Mouse (Mus musculus): ENCODE measurements around the gene Nfyb. TPM values are rescaled to one million over a fixed set of nuclear protein-coding genes. Genes with fewer than 3 reads are reported as not detected.

The Nfyb gene
- polyA plus RNA-seq, 1 experiment = 21.4 TPM

DNA sequence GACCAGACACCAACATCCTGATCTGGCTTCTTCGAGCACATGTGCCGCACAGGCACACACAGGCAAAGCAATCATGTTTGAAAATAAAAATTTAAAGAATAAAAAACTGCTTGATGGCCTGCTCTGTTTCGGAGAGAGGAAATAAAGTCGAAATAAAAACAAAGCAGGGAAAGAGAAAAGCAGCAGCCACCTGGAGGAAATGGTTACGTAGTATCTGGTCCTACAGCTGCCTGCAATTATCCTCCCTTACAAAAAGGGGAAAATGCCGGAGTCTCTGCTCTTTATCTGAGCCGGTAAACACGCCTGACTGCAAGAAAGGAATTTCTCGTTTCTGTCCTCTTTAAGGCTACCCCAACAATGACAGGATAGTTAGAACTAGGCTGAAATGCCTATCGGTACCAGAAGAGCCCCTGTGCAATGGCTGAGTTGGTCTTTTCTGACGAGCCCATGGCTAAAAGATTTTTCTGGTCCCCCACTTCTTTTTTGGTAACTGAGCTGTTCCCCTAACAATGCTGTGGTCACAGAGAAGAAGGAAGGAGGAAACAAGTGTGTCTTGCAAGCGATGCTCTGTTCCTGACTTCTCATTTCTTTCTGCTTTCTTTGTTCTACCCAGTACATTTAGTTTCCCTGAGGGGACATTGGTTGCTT is 32.7 kb upstream of the Nfyb start:
- Histone ChIP-seq H3K27ac (ENCODE audit: control insufficient read depth, insufficient read depth, low read length) (peak overlapping the region; percentile 97), H3K36me3 (ENCODE audit: control insufficient read depth, insufficient read depth, low read length) (no peaks in the 10 kb centered on the region), H3K4me3 (ENCODE audit: control insufficient read depth, insufficient read depth, low read length) (no peak overlapping the region), H3K4me1 (replicated peaks; ENCODE audit: control insufficient read depth, insufficient read depth, low read length) (peaks cover 28% of the 10 kb centered on the region), H3K27me3 (ENCODE audit: control insufficient read depth, insufficient read depth, low read length) (no peaks in the 10 kb centered on the region)
- TF ChIP-seq POLR2A (IDR thresholded peaks at IDR 0.05; ENCODE audit: control insufficient read depth, extremely low read depth, insufficient read depth, low read length, poor library complexity) (no peak), CTCF (IDR thresholded peaks at IDR 0.05; ENCODE audit: borderline replicate concordance, control insufficient read depth, extremely low read depth, insufficient read depth, low read length, poor library complexity) (no peak)
- DNase-seq = peak; percentile 35
- 2% methylated on average over 12 of the region's 12 CpGs for WGBS

DNA sequence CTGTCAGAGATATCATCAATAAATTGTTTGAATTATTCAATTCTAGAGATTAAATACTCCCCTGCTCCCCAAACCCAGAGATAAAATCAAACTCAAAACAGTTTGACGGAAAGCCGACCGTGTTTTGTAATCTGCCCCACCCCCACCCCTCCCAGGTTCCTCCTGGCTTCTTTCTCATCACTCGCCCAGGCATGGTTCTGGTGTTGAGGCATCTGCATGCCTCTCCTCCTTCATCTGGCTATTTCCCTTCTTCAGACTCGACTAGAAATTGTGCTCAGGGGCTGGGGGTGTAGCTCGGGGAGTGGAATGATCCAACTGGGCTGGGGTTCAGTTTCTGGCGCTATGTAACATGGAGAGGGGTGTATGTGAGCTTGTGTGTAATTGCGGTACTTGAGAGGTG is 31.8 kb upstream of the Nfyb start:
- DNase-seq = no peak
- H3K27me3 ChIP-seq (ENCODE audit: control insufficient read depth, insufficient read depth, low read length) = no peaks in the 10 kb centered on the region
- TF ChIP-seq POLR2A (IDR thresholded peaks at IDR 0.05; ENCODE audit: control insufficient read depth, extremely low read depth, insufficient read depth, low read length, poor library complexity) (no peak), CTCF (IDR thresholded peaks at IDR 0.05; ENCODE audit: borderline replicate concordance, control insufficient read depth, extremely low read depth, insufficient read depth, low read length, poor library complexity) (no peak)
- peaks cover 28% of the 10 kb centered on the region for H3K4me1 ChIP-seq (replicated peaks; ENCODE audit: control insufficient read depth, insufficient read depth, low read length)
- no peaks in the 10 kb centered on the region for H3K36me3 ChIP-seq (ENCODE audit: control insufficient read depth, insufficient read depth, low read length)
- peak overlapping the region; percentile 95 for H3K27ac ChIP-seq (ENCODE audit: control insufficient read depth, insufficient read depth, low read length)
- WGBS = 33% methylated on average over 8 of the region's 8 CpGs
- 0 out of 2 replicates have a peak overlapping the region, but pooled peaks have one; percentile 7 for H3K4me3 ChIP-seq (ENCODE audit: control insufficient read depth, insufficient read depth, low read length)

DNA sequence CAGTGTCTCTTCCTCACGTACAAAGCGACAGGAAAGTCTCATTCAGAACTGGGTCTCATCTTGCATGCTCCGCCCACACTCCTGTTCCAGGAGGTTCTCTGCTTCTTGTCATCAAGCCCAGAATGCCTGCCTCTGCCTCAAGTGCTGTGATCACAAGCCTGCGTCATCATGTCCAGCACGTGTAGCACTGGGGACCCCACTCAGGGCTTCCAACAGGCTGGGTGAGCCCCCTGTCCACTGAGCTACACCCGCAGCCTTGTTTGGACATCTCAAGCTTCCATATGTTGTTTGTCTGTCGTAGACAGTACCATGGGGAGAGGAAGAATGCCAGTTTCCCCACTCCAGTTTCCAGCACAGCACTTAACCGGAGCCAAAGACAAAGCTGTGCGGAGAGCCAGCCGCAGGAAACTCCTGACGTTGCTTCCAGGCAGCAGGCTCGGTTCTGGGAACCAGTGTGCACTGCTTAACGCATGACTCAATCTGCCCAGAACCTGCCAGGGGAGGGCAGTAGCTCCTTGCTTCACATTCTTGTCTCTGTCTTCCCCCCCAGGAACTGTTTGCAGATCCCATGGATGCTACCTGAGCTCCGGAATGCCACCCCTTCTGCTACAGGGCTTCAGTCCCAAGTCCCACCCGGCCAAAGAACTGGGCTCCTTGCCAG is 31.3 kb upstream of the Nfyb start:
- 0 out of 2 replicates have a peak, but pooled peaks have one; percentile 22 for TF ChIP-seq POLR2A (IDR thresholded peaks at IDR 0.05; ENCODE audit: control insufficient read depth, extremely low read depth, insufficient read depth, low read length, poor library complexity)
- TF ChIP-seq CTCF (IDR thresholded peaks at IDR 0.05; ENCODE audit: borderline replicate concordance, control insufficient read depth, extremely low read depth, insufficient read depth, low read length, poor library complexity) = peak; percentile 25; the same call in 1 of the 2 replicates
- DNase-seq = peak; percentile 52
- Histone ChIP-seq H3K4me3 (ENCODE audit: control insufficient read depth, insufficient read depth, low read length) (peak overlapping the region; percentile 7; the same call in 1 of the 2 replicates), H3K4me1 (replicated peaks; ENCODE audit: control insufficient read depth, insufficient read depth, low read length) (peaks cover 28% of the 10 kb centered on the region), H3K36me3 (ENCODE audit: control insufficient read depth, insufficient read depth, low read length) (no peaks in the 10 kb centered on the region), H3K27ac (ENCODE audit: control insufficient read depth, insufficient read depth, low read length) (peak overlapping the region; percentile 95), H3K27me3 (ENCODE audit: control insufficient read depth, insufficient read depth, low read length) (no peaks in the 10 kb centered on the region)
- 31% methylated on average over 15 of the region's 15 CpGs for WGBS

DNA sequence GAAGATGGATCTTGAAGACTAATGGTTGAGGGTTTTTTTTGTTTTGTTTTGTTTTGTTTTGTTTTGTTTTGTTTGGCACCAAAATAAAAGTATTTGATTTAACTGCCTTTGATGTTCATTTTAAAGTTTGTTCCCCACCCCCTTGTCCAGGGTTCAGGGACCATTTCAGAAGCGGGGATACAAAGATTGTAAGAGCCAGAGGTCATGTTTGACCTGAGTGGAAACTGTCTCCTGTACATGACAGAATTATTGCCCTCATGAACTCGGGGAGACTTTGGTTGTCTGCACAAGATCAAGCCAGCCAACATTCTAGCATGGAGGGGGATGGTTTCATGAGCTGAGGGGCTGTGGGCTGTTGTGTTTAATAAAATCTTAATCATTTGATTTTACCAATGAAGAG is 28.4 kb upstream of the Nfyb start:
- no peaks in the 10 kb centered on the region for H3K36me3 ChIP-seq (ENCODE audit: control insufficient read depth, insufficient read depth, low read length)
- no peaks in the 10 kb centered on the region for H3K27me3 ChIP-seq (ENCODE audit: control insufficient read depth, insufficient read depth, low read length)
- WGBS = 76% methylated on average over 2 of the region's 2 CpGs
- peaks cover 25% of the 10 kb centered on the region for H3K4me1 ChIP-seq (replicated peaks; ENCODE audit: control insufficient read depth, insufficient read depth, low read length)
- H3K4me3 ChIP-seq (ENCODE audit: control insufficient read depth, insufficient read depth, low read length) = no peak overlapping the region
- TF ChIP-seq CTCF (IDR thresholded peaks at IDR 0.05; ENCODE audit: borderline replicate concordance, control insufficient read depth, extremely low read depth, insufficient read depth, low read length, poor library complexity) = no peak
- TF ChIP-seq POLR2A (IDR thresholded peaks at IDR 0.05; ENCODE audit: control insufficient read depth, extremely low read depth, insufficient read depth, low read length, poor library complexity) = no peak
- no peak overlapping the region for H3K27ac ChIP-seq (ENCODE audit: control insufficient read depth, insufficient read depth, low read length)
- no peak for DNase-seq

DNA sequence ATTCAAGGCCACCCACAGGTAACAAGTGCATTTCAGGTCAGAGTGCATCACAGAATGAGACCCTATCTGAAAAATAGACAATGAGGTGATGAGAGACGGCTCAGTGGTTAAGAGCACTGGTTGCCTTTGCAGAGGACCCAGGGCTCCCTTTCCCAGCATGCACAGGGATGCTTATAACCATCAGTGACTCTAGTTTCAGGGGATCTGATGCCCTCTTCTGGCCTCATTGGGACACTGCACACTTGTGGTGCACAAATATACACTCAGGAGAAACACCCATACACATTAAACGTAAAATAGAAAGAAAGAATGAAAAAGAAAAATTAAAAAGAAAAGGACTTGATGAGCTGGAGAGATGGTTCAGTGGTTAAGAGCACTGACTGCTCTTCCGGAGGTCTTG is 27.8 kb upstream of the Nfyb start:
- Histone ChIP-seq H3K4me1 (replicated peaks; ENCODE audit: control insufficient read depth, insufficient read depth, low read length) (peaks cover 19% of the 10 kb centered on the region), H3K27ac (ENCODE audit: control insufficient read depth, insufficient read depth, low read length) (no peak overlapping the region), H3K27me3 (ENCODE audit: control insufficient read depth, insufficient read depth, low read length) (no peaks in the 10 kb centered on the region), H3K36me3 (ENCODE audit: control insufficient read depth, insufficient read depth, low read length) (no peaks in the 10 kb centered on the region), H3K4me3 (ENCODE audit: control insufficient read depth, insufficient read depth, low read length) (no peak overlapping the region)
- no peak for DNase-seq
- WGBS = 98% methylated on average over 3 of the region's 3 CpGs
- TF ChIP-seq POLR2A (IDR thresholded peaks at IDR 0.05; ENCODE audit: control insufficient read depth, extremely low read depth, insufficient read depth, low read length, poor library complexity) = no peak
- no peak for TF ChIP-seq CTCF (IDR thresholded peaks at IDR 0.05; ENCODE audit: borderline replicate concordance, control insufficient read depth, extremely low read depth, insufficient read depth, low read length, poor library complexity)

- H3K4me1 ChIP-seq (replicated peaks; ENCODE audit: control insufficient read depth, insufficient read depth, low read length) = peaks cover 9% of the 10 kb centered on the region
- 95% methylated on average over 5 of the region's 5 CpGs for WGBS
- no peak overlapping the region for H3K27ac ChIP-seq (ENCODE audit: control insufficient read depth, insufficient read depth, low read length)
- no peak overlapping the region for H3K4me3 ChIP-seq (ENCODE audit: control insufficient read depth, insufficient read depth, low read length)
- H3K27me3 ChIP-seq (ENCODE audit: control insufficient read depth, insufficient read depth, low read length) = no peaks in the 10 kb centered on the region
- no peaks in the 10 kb centered on the region for H3K36me3 ChIP-seq (ENCODE audit: control insufficient read depth, insufficient read depth, low read length)
- TF ChIP-seq POLR2A (IDR thresholded peaks at IDR 0.05; ENCODE audit: control insufficient read depth, extremely low read depth, insufficient read depth, low read length, poor library complexity) (no peak), CTCF (IDR thresholded peaks at IDR 0.05; ENCODE audit: borderline replicate concordance, control insufficient read depth, extremely low read depth, insufficient read depth, low read length, poor library complexity) (no peak)
- DNase-seq = no peak
These were observed 26.6 kb upstream of the Nfyb start for GRCm38 (mm10) chr10:82790504-82790903.
